Mouse (Mus musculus): ENCODE data around the gene Retreg3.

DNA sequence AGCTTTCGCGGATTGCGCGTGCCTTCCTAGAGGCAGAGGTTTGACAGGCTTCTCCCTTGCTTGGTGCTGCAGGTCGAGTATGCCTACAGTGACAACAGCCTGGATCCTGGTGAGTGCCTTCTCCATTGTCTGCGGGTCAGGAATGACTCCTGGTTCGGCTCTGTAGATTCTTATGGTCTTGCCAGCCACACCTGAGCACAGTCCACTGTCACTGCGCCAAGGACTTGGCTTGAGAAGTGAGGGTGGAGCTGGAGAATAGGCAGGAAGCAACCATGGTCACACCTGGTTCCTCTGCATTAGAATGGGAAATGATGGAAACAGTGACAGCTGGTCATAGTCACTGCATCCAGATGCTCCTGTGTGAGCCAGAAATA is 32.0 kb downstream of the Retreg3 start:
- TF ChIP-seq CTCF (IDR thresholded peaks at IDR 0.05) (no peak), EP300 (IDR thresholded peaks at IDR 0.05) (no peak)

All from lung, postnatal 0 days (tissue).